Mouse (Mus musculus) heart, postnatal 0 days (tissue): ENCODE measurements around the gene Gad1. TPM values are rescaled to one million over a fixed set of nuclear protein-coding genes. Genes with fewer than 3 reads are reported as not detected.

Experiments
- ATAC-seq: fragments of 200-750 bp; cut with Nextera tagmentation; 2 replicates; pipeline ENCODE4 v1.8.0; 2017; ENCODE audit warnings: low read depth, moderate number of reproducible peaks, moderate library complexity; ENCODE audit not compliant: insufficient read depth
- DNase-seq: peaks from one replicate; pipeline ENCODE4 v3.0.0-alpha.2; 2016; ENCODE audit warnings: low spot score
- H3K27ac ChIP-seq: fragments of 300-500 bp; sonication (generic); 2 replicates; pipeline ENCODE4 v1.5.1; 2014; ENCODE audit warnings: low read depth, mild to moderate bottlenecking
- H3K27me3 ChIP-seq: fragments of 300-500 bp; sonication (generic); 2 replicates; pipeline ENCODE4 v1.6.1; 2014; ENCODE audit warnings: low read length, mixed read lengths; ENCODE audit not compliant: control insufficient read depth, insufficient read depth
- H3K36me3 ChIP-seq: fragments of 300-500 bp; sonication (generic); replicated peaks from 2 replicates; pipeline ENCODE4 v1.6.1; 2014; ENCODE audit warnings: low read length, mixed read lengths; ENCODE audit not compliant: control insufficient read depth, insufficient read depth
- H3K4me1 ChIP-seq: fragments of 300-500 bp; sonication (generic); 2 replicates; pipeline ENCODE4 v1.6.1; 2014; ENCODE audit warnings: antibody characterized with exemption; ENCODE audit not compliant: control insufficient read depth, insufficient read depth
- H3K4me2 ChIP-seq: fragments of 300-500 bp; sonication (generic); 2 replicates; pipeline ENCODE4 v1.6.1; 2014; ENCODE audit warnings: low read depth, mild to moderate bottlenecking, low read length, moderate library complexity
- H3K4me3 ChIP-seq: fragments of 300-500 bp; sonication (generic); 2 replicates; pipeline ENCODE4 v1.5.1; 2014; ENCODE audit warnings: low read depth, low read length
- H3K9ac ChIP-seq: fragments of 300-500 bp; sonication (generic); replicated peaks from 2 replicates; pipeline ENCODE4 v1.6.1; 2014; ENCODE audit warnings: low read depth, low read length, mixed read lengths
- H3K9me3 ChIP-seq: fragments of 300-500 bp; sonication (generic); replicated peaks from 2 replicates; pipeline ENCODE4 v1.6.1; 2016; ENCODE audit warnings: low read length; ENCODE audit not compliant: control insufficient read depth
- CTCF ChIP-seq: IDR thresholded peaks from 2 replicates; pipeline ENCODE4 v1.5.1; 2016; ENCODE audit warnings: antibody characterized with exemption, control low read depth, low read depth
- EP300 ChIP-seq: IDR thresholded peaks from 2 replicates; pipeline ENCODE4 v1.6.1; 2016; ENCODE audit warnings: antibody characterized with exemption, low read depth
- WGBS: fragments of 180-500 bp; shearing (Covaris S2); extraction: QIAGEN DNeasy Blood & Tissue Kit; methylation state at CpG from one replicate; pipeline ENCODE4 v1.1.7; 2014; 5-methylcytosine and 5-hydroxymethylcytosine counted together
- polyA plus RNA-seq: library from polyadenylated mRNA; unstranded; fragments of >200 nt; fragmentation: Nextera tagmentation; extraction: Ambion mirVana; gene quantifications from 2 replicates; pipeline ENCODE4 v1.2.1, GENCODE M21; 2015
- total RNA-seq: library from RNA; depleted of rRNA; stranded (reverse); fragments of >200 nt; gene quantifications from 2 replicates; pipeline ENCODE4 v1.2.3, GENCODE M21; 2014; ENCODE audit warnings: low replicate concordance

The Gad1 gene
- total and polyA plus RNA-seq, 2 experiments from 2014 or later, result 0.11 TPM; not detected in 1

DNA sequence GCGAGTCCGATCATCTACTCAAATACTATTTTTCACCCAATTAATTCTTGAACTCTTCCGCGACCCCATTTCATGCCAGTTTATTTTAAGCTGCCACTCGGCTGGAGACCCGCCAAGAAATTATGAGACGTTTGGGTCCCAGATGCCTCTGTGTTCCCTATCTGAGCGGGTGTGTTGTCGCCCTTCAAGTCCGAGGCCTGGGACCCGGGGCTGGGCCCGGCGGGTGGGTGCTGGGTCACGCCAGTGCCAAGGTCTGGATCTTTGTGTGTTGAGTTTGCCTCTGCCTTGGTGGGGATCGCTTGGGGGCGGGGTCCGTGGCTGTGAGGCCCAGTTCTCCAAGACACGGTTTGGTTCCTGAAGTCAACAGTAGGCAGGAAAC, 13.7 kb downstream of the Gad1 start:
- Histone ChIP-seq H3K4me1 (peaks cover 27% of the 10 kb centered on the region), H3K9ac (no peak overlapping the region), H3K27me3 (peaks cover 92% of the 10 kb centered on the region), H3K4me2 (peak overlapping the region; percentile 51), H3K36me3 (no peaks in the 10 kb centered on the region), H3K9me3 (no peaks in the 10 kb centered on the region), H3K4me3 (peak overlapping the region; percentile 20; the same call in 1 of the 2 replicates), H3K27ac (no peak overlapping the region)
- TF ChIP-seq EP300 (no peak), CTCF (no peak)
- DNase-seq (no peak), ATAC-seq (no peak)
- 4% methylated on average over 18 of the region's 18 CpGs for WGBS

DNA sequence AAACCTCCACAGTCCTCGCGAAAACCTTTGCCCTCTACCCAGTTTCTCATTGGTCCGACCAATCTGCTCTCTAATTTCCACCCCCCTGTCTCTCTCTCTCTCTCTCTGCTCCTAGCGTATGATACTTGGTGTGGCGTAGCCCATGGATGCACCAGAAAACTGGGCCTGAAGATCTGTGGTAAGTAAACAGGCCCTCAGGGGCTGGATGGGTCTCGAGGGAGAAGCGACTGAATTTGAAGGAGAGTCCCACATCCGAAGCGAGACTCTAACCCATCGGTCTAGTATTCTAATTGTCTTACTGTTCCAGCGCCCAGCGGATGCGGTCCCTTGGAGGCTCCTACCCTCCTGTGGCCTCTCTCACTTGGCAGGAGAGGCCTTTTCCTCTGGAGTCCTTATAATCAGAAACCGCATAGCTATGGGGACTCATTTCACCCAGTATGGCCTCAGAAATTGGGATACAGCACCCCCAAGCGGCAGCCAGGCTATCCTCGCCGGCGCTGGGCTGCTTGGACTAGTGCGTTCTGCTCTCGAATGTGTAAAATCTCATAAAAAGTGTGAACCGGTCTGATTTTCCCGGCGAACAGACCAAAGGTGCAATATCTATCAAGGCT, 14.3 kb downstream of the Gad1 start:
- H3K4me3 ChIP-seq, result peak overlapping the region; percentile 53; the same call in 1 of the 2 replicates
- H3K27ac ChIP-seq, result no peak overlapping the region
- peaks cover 91% of the 10 kb centered on the region for H3K27me3 ChIP-seq
- no peak overlapping the region for H3K9ac ChIP-seq
- peak; percentile 26 for DNase-seq
- ATAC-seq, result no peak
- WGBS, result 13% methylated on average over 23 of the region's 23 CpGs
- H3K36me3 ChIP-seq, result no peaks in the 10 kb centered on the region
- no peaks in the 10 kb centered on the region for H3K9me3 ChIP-seq
- peak overlapping the region; percentile 90 for H3K4me2 ChIP-seq
- no peak for TF ChIP-seq EP300
- TF ChIP-seq CTCF, result peak; percentile 39
- H3K4me1 ChIP-seq, result peaks cover 27% of the 10 kb centered on the region

DNA sequence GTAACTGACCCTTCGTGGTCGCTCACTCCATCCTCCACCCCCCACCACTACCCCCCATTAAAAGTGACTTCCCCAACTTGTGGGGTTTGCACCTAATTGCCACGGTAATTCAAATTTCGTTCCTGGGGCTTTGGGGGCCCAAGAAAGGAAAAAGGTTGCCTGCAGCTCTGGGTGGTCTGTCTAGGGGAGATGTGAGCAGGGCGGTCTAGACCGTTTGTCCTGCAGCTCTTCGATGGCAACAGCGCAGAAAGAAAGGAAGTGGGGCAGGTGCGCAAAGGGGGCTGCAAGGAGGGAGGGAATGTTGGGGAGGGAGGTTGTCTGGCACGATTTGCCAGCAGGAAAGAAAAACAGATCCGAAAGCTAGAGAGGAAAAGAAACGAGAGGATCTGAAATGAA, 14.8 kb downstream of the Gad1 start:
- no peak for TF ChIP-seq CTCF
- TF ChIP-seq EP300, result no peak
- H3K4me3 ChIP-seq, result peak overlapping the region; percentile 53
- DNase-seq (no peak), ATAC-seq (no peak)
- 2% methylated on average over 12 of the region's 12 CpGs for WGBS
- no peak overlapping the region for H3K27ac ChIP-seq
- peaks cover 90% of the 10 kb centered on the region for H3K27me3 ChIP-seq
- 0 out of 2 replicates have a peak overlapping the region, but pooled peaks have one; percentile 20 for H3K9ac ChIP-seq
- no peaks in the 10 kb centered on the region for H3K9me3 ChIP-seq
- no peaks in the 10 kb centered on the region for H3K36me3 ChIP-seq
- peak overlapping the region; percentile 90 for H3K4me2 ChIP-seq
- H3K4me1 ChIP-seq, result peaks cover 27% of the 10 kb centered on the region

DNA sequence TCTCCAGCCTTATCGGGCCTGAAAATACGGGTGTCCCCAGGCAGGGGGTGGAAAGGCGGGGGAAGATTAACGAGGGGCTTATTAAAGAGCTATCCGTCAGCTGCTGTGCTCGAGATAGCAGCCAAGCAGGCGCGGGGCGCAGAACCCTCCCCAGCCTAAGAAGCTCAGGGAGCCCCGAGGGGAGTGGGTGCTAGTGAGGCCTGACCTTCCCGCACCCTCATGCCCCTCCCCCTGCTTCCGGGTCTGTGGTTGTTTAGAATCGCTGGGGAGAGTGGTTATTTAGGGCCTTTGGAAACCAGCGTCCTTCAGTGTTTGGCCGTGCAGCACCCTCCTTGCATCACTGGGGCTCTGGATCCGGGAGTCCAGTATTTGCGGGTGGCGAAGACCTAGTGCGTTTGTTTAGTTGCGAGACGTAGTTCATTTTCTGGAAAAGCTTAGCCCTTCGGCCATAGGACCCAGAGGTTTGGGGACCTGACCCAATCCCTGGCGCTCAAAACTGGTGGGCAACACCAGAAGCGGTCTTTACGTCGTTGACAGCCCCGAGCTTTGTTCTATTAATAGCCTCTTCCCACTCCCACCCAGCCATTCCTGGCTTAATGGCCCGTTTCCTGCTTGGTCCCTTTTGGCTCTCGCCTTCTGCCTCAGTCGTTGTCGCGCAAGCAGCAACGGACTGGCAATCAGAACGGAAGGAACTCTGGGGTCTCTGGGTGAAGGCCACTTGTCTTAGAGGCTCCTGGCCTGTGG, 15.5 kb downstream of the Gad1 start:
- Histone ChIP-seq H3K27me3 (peaks cover 87% of the 10 kb centered on the region), H3K4me3 (peak overlapping the region; percentile 53), H3K27ac (no peak overlapping the region), H3K9me3 (no peaks in the 10 kb centered on the region), H3K9ac (peak overlapping the region; percentile 20; the same call in 1 of the 2 replicates), H3K4me1 (peaks cover 27% of the 10 kb centered on the region), H3K4me2 (peak overlapping the region; percentile 90), H3K36me3 (no peaks in the 10 kb centered on the region)
- WGBS, result under 1% methylated on average over 34 of the region's 34 CpGs
- ATAC-seq (0 out of 2 replicates have a peak, but pooled peaks have one; percentile 33), DNase-seq (no peak)
- TF ChIP-seq CTCF, result no peak
- no peak for TF ChIP-seq EP300

DNA sequence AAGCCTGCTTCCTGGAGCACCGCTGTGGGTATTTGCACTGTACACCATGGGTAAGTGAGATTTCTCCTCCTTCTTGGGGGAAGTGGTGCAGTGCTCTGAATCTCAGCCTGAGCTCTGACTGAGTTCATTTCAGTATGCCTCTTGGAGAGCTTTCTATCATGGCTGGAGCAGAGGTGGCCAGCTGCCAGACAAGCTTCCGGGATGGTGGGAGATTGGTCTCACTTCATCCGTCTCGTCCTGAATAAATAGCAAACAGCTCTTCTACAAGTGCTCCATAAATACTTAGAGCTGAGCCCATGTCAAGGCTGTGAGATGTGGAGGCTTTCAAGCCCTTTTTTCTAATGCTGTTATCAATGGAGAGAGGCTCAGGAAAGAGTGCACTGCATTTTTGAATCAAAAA, 18.8 kb downstream of the Gad1 start:
- TF ChIP-seq CTCF (no peak), EP300 (no peak)
- Histone ChIP-seq H3K4me1 (peaks cover 20% of the 10 kb centered on the region), H3K4me3 (no peak overlapping the region), H3K27ac (no peak overlapping the region), H3K36me3 (no peaks in the 10 kb centered on the region), H3K4me2 (no peak overlapping the region), H3K9ac (no peak overlapping the region), H3K9me3 (no peaks in the 10 kb centered on the region), H3K27me3 (peaks cover 59% of the 10 kb centered on the region)
- DNase-seq (no peak), ATAC-seq (no peak)
- WGBS, result 33% methylated on average over 4 of the region's 4 CpGs
